Mouse (Mus musculus) intestine, embryonic 14.5 days (tissue): ENCODE data around the gene Cep112. TPM values are rescaled to one million over a fixed set of nuclear protein-coding genes. Genes with fewer than 3 reads are reported as not detected.

Source experiments
- ATAC-seq: fragments of 200-750 bp; cut with Nextera tagmentation; replicated peaks from 2 replicates; pipeline ENCODE4 v1.8.0; 2017; ENCODE audit warnings: low read depth, moderate number of reproducible peaks, moderate TSS enrichment, moderate library complexity; ENCODE audit not compliant: low FRiP score, low TSS enrichment
- DNase-seq: peaks from one replicate; pipeline ENCODE4 v3.0.0-alpha.2; 2018; ENCODE audit warnings: low spot score
- H3K27ac ChIP-seq: fragments of 300-500 bp; sonication (generic); 2 replicates; pipeline ENCODE4 v1.5.1; 2014; ENCODE audit warnings: low read depth, mild to moderate bottlenecking, control low read depth
- H3K27me3 ChIP-seq: fragments of 300-500 bp; sonication (generic); replicated peaks from 2 replicates; pipeline ENCODE4 v1.6.1; 2014; ENCODE audit warnings: low read length, control low read depth; ENCODE audit not compliant: control insufficient read depth, insufficient read depth
- H3K36me3 ChIP-seq: fragments of 300-500 bp; sonication (generic); 2 replicates; pipeline ENCODE4 v1.6.1; 2014; ENCODE audit warnings: low read length, control low read depth; ENCODE audit not compliant: control insufficient read depth, insufficient read depth
- H3K4me1 ChIP-seq: fragments of 300-500 bp; sonication (generic); replicated peaks from 2 replicates; pipeline ENCODE4 v1.6.1; 2014; ENCODE audit warnings: low read length, control low read depth, mixed read lengths; ENCODE audit not compliant: control insufficient read depth, insufficient read depth
- H3K4me2 ChIP-seq: fragments of 300-500 bp; sonication (generic); 2 replicates; pipeline ENCODE4 v1.6.1; 2014; ENCODE audit warnings: low read length
- H3K4me3 ChIP-seq: fragments of 300-500 bp; sonication (generic); 2 replicates; pipeline ENCODE4 v1.5.1; 2014; ENCODE audit warnings: low read depth, low read length, control low read depth, mixed read lengths
- H3K9ac ChIP-seq: fragments of 300-500 bp; sonication (generic); 2 replicates; pipeline ENCODE4 v1.6.1; 2014; ENCODE audit warnings: mild to moderate bottlenecking, low read length
- H3K9me3 ChIP-seq: fragments of 300-500 bp; sonication (generic); 2 replicates; pipeline ENCODE4 v1.6.1; 2016; ENCODE audit warnings: low read length, control low read depth; ENCODE audit not compliant: control insufficient read depth
- WGBS: fragments of 180-500 bp; shearing (Covaris S2); extraction: QIAGEN DNeasy Blood & Tissue Kit; methylation state at CpG from one replicate; pipeline ENCODE4 v1.1.7; 2014; 5-methylcytosine and 5-hydroxymethylcytosine counted together
- polyA plus RNA-seq: library from polyadenylated mRNA; unstranded; fragments of >200 nt; fragmentation: Nextera tagmentation; extraction: Ambion mirVana; gene quantifications from 2 replicates; pipeline ENCODE4 v1.2.1, GENCODE M21; 2014

Gene Cep112
- polyA plus RNA-seq, 1 experiment from 2014 or later: 16.1 TPM

DNA sequence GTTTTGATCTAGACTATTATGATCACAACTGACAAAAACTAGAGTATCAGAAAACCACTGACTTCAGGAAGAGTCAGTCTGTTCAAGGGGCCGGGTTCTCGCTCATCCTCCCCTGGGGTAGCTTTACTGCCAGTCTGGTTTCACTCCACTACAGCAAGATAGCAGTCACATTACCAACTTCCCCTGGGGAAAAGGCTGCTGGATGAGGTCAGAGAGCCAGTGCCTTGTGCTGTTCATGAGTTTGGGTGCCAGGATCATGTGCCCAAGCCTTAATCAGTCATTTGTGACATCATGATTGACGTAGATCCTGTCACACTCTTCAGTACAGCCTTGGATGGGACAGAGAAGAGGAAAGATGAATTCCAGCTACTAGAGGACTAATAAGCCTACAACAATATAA is 421.5 kb downstream of the Cep112 start:
- H3K27me3 ChIP-seq: no peaks in the 10 kb centered on the region
- H3K36me3 ChIP-seq: no peaks in the 10 kb centered on the region
- no peak overlapping the region for H3K4me3 ChIP-seq
- no peak overlapping the region for H3K27ac ChIP-seq
- H3K4me2 ChIP-seq: no peak overlapping the region
- DNase-seq (no peak), ATAC-seq (no peak)
- H3K4me1 ChIP-seq: no peaks in the 10 kb centered on the region
- no peaks in the 10 kb centered on the region for H3K9me3 ChIP-seq
- 82% methylated on average over 3 of the region's 3 CpGs for WGBS
- no peak overlapping the region for H3K9ac ChIP-seq

DNA sequence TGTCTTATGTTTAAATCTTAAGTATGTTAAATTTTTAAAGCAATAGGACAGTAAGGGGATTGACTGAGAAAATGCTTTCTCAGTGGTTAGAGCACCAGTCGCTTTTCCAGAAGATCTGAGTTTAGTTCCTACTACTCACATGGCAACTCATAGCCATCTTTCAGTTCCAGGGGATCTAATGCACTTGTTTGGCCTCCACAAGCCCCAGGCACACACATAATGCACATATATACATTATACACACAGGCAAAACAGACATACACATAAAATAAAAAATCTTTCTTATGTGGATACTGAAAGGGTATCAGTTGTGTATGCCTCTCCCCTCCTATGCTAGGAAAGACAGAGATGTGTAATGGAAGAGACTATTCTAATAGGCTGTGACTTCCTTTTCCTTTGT is 426.8 kb downstream of the Cep112 start:
- Histone ChIP-seq H3K4me2 (no peak overlapping the region), H3K9ac (no peak overlapping the region), H3K27ac (no peak overlapping the region), H3K9me3 (no peaks in the 10 kb centered on the region), H3K4me1 (no peaks in the 10 kb centered on the region), H3K4me3 (no peak overlapping the region), H3K36me3 (no peaks in the 10 kb centered on the region), H3K27me3 (no peaks in the 10 kb centered on the region)
- DNase-seq: no peak
- 88% methylated on average over 1 of the region's 1 CpGs for WGBS
- ATAC-seq: no peak

DNA sequence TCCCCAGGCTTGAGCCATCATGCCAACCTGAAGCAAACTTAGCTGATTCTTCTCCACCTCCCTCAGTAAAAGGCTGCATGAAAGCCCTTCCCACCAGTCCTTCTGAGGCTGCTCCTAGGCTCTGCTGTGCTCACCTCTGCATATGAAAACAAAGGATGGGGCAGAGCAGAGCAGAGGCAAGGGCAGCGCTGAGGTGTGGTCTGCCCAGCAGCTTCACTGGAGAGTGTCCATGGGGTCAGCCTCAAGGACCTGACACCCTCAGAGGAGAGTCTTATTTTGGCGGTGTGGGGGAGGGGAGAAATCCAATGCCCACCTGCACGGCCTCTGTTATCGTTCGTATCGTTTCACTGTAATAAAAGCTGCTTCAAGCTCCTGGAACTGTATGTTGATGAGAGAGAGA is 432.3 kb downstream of the Cep112 start:
- no peaks in the 10 kb centered on the region for H3K36me3 ChIP-seq
- H3K27ac ChIP-seq: no peak overlapping the region
- no peak overlapping the region for H3K9ac ChIP-seq
- no peaks in the 10 kb centered on the region for H3K27me3 ChIP-seq
- H3K4me1 ChIP-seq: peaks cover 3% of the 10 kb centered on the region; the same call in 1 of the 2 replicates
- H3K4me2 ChIP-seq: no peak overlapping the region
- no peaks in the 10 kb centered on the region for H3K9me3 ChIP-seq
- H3K4me3 ChIP-seq: no peak overlapping the region
- ATAC-seq (no peak), DNase-seq (no peak)
- 40% methylated on average over 6 of the region's 6 CpGs for WGBS

DNA sequence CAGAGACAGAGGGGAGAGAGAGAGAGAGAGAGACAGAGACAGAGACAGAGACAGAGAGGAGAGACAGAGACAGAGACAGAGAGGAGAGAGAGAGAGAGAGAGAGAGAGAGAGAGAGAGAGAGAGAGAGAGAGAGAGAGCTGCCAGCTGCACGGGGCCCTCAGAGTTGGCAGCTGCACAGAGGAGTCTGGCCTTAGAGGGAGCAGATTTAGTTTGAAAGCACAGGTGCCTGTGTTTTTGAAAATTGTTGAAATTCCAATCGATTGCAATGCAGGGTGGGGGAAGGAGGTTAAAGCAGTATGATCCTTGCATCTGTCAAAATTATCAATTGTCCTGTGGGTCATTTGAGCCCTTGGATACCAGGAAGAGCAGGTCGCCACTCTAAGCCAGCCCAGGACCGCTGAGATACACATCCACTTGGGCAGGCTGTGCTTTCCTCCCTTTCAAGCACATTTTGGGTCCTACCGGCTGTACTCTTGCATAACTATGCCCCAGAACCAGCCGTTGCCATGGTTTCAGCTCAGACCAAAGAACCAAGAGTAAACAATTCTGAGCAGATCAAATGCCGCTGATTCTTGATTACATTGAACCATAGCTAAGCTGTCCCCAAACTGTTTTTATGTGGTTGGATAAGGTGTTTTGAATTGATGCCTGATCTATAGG is 432.8 kb downstream of the Cep112 start:
- WGBS: 25% methylated on average over 7 of the region's 7 CpGs
- Histone ChIP-seq H3K27ac (no peak overlapping the region), H3K4me3 (no peak overlapping the region), H3K4me1 (peaks cover 3% of the 10 kb centered on the region; the same call in 1 of the 2 replicates), H3K27me3 (no peaks in the 10 kb centered on the region), H3K36me3 (no peaks in the 10 kb centered on the region), H3K9ac (no peak overlapping the region), H3K9me3 (no peaks in the 10 kb centered on the region), H3K4me2 (no peak overlapping the region)
- DNase-seq (no peak), ATAC-seq (no peak)

DNA sequence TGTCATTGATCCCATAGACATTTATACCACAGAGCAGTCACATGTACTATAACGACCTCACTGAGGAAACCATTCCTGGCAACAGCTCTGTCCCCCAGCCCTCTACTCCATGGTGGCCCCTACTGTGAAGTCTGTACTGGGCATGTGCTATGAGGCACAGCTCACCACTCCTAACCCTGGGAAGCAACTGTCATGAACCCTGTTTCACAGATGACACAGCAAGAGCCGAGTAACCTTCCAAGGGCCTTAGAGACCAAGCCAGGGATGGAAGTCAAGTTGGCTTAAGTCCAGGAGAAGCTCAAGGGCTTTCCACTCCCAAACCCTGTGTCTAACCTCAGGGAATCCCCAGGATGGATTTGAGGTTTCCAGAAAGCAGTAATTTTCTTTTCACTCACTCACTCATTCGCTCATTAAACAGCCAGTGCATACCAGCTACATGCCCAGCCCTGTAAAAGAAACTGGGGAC is 433.4 kb downstream of the Cep112 start:
- ATAC-seq (no peak), DNase-seq (no peak)
- H3K4me2 ChIP-seq: no peak overlapping the region
- no peaks in the 10 kb centered on the region for H3K9me3 ChIP-seq
- no peak overlapping the region for H3K27ac ChIP-seq
- H3K9ac ChIP-seq: no peak overlapping the region
- H3K27me3 ChIP-seq: no peaks in the 10 kb centered on the region
- peaks cover 3% of the 10 kb centered on the region; the same call in 1 of the 2 replicates for H3K4me1 ChIP-seq
- no peak overlapping the region for H3K4me3 ChIP-seq
- no peaks in the 10 kb centered on the region for H3K36me3 ChIP-seq
- 69% methylated on average over 3 of the region's 3 CpGs for WGBS

DNA sequence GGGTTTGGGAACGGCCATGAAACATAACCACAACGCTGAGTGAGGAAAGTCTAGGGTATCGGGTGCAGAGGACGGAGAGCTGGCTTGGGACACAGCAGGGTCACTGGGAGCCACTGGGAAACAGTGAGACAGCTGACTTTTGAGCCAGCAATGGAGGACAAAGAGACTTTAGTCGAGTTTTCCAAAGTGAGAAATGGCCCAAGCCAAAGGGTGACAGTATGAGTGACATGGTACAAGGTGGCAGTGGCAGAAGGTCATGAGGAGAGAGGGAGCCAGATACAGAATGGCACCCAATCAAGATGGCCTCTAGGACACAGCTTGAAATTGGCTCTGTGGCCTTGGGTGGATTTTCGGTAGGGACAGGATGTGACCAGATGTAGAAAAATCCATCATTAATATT is 433.9 kb downstream of the Cep112 start:
- H3K4me1 ChIP-seq: peaks cover 3% of the 10 kb centered on the region; the same call in 1 of the 2 replicates
- DNase-seq (no peak), ATAC-seq (no peak)
- WGBS: 91% methylated on average over 6 of the region's 6 CpGs
- H3K9me3 ChIP-seq: no peaks in the 10 kb centered on the region
- no peak overlapping the region for H3K27ac ChIP-seq
- H3K36me3 ChIP-seq: no peaks in the 10 kb centered on the region
- no peak overlapping the region for H3K9ac ChIP-seq
- H3K27me3 ChIP-seq: no peaks in the 10 kb centered on the region
- H3K4me2 ChIP-seq: no peak overlapping the region
- no peak overlapping the region for H3K4me3 ChIP-seq

DNA sequence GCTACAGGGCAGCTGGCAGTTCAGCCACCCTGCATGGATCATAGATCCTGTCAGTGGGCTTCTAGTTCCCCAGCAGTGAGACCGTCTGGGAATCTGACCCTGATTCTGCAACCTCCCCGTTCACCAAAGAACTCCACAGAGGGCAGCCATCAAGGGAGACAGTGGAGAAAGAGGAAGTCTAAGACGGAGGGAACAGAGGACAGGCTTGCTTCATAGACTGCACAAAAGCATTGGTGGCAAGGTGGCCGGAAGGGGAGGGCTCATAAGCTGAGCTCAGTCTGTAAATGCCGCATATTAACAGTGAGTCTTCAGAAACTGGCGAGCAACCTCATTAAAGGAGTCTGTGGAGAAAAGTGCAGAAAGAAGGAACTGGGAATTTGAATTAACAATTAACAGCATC is 437.4 kb downstream of the Cep112 start:
- DNase-seq (no peak), ATAC-seq (no peak)
- Histone ChIP-seq H3K27me3 (no peaks in the 10 kb centered on the region), H3K27ac (no peak overlapping the region), H3K4me2 (no peak overlapping the region), H3K4me3 (no peak overlapping the region), H3K36me3 (no peaks in the 10 kb centered on the region), H3K4me1 (peaks cover 3% of the 10 kb centered on the region; the same call in 1 of the 2 replicates), H3K9me3 (no peaks in the 10 kb centered on the region), H3K9ac (no peak overlapping the region)
- WGBS: 76% methylated on average over 6 of the region's 6 CpGs

DNA sequence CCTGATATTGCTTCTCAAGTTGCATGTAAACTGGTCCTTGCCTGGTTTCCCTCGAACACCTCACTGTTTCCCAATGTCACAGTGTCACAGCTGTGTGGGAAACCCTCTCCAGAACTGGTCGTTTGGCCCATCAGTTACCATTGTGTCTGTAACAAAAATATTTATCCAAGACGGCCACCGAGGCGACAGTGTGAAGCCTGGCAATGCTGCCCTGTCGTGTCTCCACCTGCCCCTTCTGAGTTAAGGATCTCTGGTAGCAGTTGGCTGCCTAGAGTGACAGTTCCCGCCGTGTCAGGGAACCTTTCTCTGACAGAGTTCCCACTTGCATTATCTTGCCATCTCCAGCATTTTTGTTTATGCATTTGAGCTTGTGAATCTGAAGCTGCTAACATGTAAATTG is 440.8 kb downstream of the Cep112 start:
- Histone ChIP-seq H3K36me3 (no peaks in the 10 kb centered on the region), H3K9me3 (no peaks in the 10 kb centered on the region), H3K27me3 (no peaks in the 10 kb centered on the region), H3K27ac (no peak overlapping the region), H3K4me2 (no peak overlapping the region), H3K4me1 (no peaks in the 10 kb centered on the region), H3K4me3 (no peak overlapping the region), H3K9ac (no peak overlapping the region)
- DNase-seq (no peak), ATAC-seq (no peak)
- WGBS: 48% methylated on average over 8 of the region's 8 CpGs

DNA sequence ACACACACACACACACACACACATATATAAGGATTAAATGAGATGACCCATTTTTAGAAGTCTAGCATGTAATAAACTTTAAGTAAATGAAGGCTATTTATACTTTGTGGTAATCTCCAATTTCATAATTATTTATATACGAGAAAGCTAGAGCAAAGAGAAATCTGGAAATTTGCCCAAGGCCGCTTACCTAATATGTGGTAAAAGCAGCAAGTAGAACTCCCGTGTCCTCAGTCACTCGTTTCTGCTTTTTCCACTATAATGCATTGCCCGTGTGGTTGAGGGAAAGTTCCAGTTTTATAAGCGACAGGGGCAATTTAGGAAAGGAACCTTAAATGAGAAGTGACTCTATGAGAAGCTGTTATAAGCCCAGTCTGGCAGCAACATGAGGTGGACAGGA is 442.5 kb downstream of the Cep112 start:
- Histone ChIP-seq H3K27ac (no peak overlapping the region), H3K27me3 (no peaks in the 10 kb centered on the region), H3K36me3 (no peaks in the 10 kb centered on the region), H3K4me1 (no peaks in the 10 kb centered on the region), H3K9ac (no peak overlapping the region), H3K4me3 (no peak overlapping the region), H3K4me2 (no peak overlapping the region), H3K9me3 (no peaks in the 10 kb centered on the region)
- WGBS: 73% methylated on average over 6 of the region's 6 CpGs
- ATAC-seq (no peak), DNase-seq (no peak)
